Mouse (Mus musculus): Measurements from ENCODE around the gene Bpifb4.

Gene Bpifb4

GRCm38 (mm10) chr2:154005734-154006133 is 67.7 kb downstream of the Bpifb4 start:
- no peak for DNase-seq

- DNase-seq = no peak
Observed at GRCm38 (mm10) chr2:154006331-154006730, 68.3 kb downstream of the Bpifb4 start.

GRCm38 (mm10) chr2:154007381-154007780 is 69.4 kb downstream of the Bpifb4 start:
- no peak for DNase-seq

GRCm38 (mm10) chr2:154007965-154008364 is 70.0 kb downstream of the Bpifb4 start, which contains the start of gene Bpifa2:
Gene Bpifa2, plus strand, starts transcription at chr2:154008265.
- DNase-seq = no peak

Data from thymus, postnatal 14 days (tissue).